Mouse (Mus musculus) liver, adult 2 months (tissue): ENCODE data around the gene Wnt5b.

ENCODE experiments used
- CTCF ChIP-seq: fragments of 200-500 bp; IDR thresholded peaks from 2 replicates; pipeline ENCODE4 v1.5.1; 2011; ENCODE audit warnings: low read depth, low read length, control low read depth
- POLR2A ChIP-seq: fragments of 200-500 bp; IDR thresholded peaks from 2 replicates; pipeline ENCODE4 v1.6.1; 2011; ENCODE audit warnings: low read length, control low read depth; ENCODE audit not compliant: insufficient read depth; ENCODE audit errors: extremely low read depth

DNA sequence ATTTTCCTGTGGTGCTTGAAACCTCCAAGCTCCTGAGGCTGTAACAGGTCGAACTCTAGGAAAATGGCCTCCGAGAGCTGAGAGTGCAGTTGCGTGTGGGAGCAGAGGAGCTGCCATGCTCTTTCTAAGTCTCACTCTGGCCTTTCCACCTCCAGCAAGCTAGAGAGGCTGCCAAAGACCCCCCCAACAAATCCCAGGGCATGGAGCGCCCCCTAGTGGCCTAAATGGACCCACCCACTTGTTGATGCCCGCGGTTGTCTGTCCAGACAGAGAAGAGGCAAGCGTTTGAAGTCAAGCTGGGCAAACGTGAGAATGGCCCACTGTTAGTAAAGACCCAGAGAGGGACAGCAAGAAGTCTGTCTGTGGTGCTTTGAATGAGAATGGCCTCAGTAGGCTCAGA, 10.3 kb upstream of the Wnt5b start:
- TF ChIP-seq CTCF (peak; percentile 16; the same call in 1 of the 2 replicates), POLR2A (no peak)
